Mouse (Mus musculus) lung, embryonic 15.5 days (tissue): ENCODE results near the gene Msi2. TPM values are rescaled to one million over a fixed set of nuclear protein-coding genes. Genes with fewer than 3 reads are reported as not detected.
A peak's percentile ranks its signal among the peaks of the same experiment; 100 is the strongest.

Source experiments
- microRNA-seq: library from miRNA; unstranded; fragments of <30 nt; microRNA quantifications from one replicate; pipeline ENCODE4, GENCODE M21; 2016
- polyA plus RNA-seq: library from polyadenylated mRNA; unstranded; fragments of >200 nt; fragmentation: Nextera tagmentation; extraction: Ambion mirVana; gene quantifications from 2 replicates; pipeline ENCODE4 v1.2.1, GENCODE M21; 2015

Msi2 gene
- polyA plus RNA-seq, 1 experiment from 2014 or later: 13.8 TPM

Small RNA genes within 50 kb of the gene (microRNA-seq; reads per million reads assigned to microRNA genes)
- 2.2 reads per million, percentile 7 among the genes with 10 or more reads in this experiment for gene Mir378b

Other genes starting within 250 kb of the Msi2 start
- 18.3 and 18.8 TPM in 2 replicates for gene Akap1, start 146.1 kb upstream of the Msi2 start, polyA plus RNA-seq
- 88.7 and 90.7 TPM in 2 replicates for gene Scpep1, start 237.0 kb upstream of the Msi2 start, polyA plus RNA-seq
- gene Elobl, start 248.4 kb upstream of the Msi2 start, polyA plus RNA-seq: not detected in 2 replicates